Mouse (Mus musculus) T-cell, adult 66 days (primary cell): Measurements from ENCODE around the gene Klk5. TPM values are rescaled to one million over a fixed set of nuclear protein-coding genes. Genes with fewer than 3 reads are reported as not detected.

Experiments used
- total RNA-seq, 2 experiments: library from RNA; stranded (reverse); gene quantifications; 3 replicates in 1 of 2; 4 replicates in 1 of 2; pipeline ENCODE4 v1.2.4; 2023

Klk5 gene
- total RNA-seq: not detected

DNA sequence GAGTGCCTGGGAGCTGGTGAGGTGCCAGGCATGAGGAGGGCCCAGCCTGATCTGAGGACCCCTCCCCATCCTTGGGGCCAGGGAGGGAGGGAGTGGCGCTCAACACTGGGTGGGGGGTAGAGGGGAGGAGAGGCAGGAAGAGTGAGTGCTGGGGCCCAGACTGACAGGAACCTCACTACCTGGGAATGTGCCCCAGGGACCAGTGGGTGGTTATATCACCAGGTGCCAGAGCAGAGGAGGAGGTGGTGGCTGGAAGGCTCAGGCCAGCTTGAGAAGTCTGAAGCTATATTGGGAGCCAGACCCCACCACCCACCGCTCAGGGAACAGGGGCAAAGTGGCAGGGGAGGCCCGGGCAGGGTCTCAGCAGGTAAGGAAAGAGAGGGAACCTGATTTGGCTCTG, at the start of gene Klk5:
Klk5 (plus strand) TSS at position 271 of the 400 bp plus-strand sequence.

GRCm38 (mm10) chr7:43797333-43797769, 44.4 kb upstream of the Klk5 start, which contains the start of gene Klk8:
Klk8 (plus strand) TSS chr7:43797577.

DNA sequence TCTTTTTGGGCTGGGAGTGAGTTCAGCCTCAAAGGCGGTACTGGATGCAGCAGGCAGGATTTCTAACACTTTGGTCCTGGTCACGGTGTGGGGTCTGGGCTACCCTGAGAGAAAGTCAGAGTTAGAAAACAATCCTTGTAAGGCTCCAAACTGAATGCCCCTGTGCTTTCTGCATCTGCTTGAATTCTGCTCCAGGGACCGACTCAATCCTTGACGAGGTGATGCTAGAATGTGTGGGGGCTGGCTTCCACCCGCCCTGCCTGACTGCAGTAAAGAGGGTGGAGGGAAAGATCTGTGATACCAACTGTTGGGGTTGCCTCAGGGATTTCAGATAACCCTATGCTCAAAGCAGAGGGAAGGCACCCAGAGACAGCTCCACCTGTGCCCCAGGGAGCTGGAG, 30.8 kb upstream of the Klk5 start, which contains the start of gene Klk7:
Klk7 (plus strand) TSS at position 301 of the 400 bp plus-strand sequence.

GRCm38 (mm10) chr7:43824199-43824598, 17.6 kb upstream of the Klk5 start, which contains the start of gene Klk6:
Klk6 (plus strand) TSS chr7:43824499.

GRCm38 (mm10) chr7:43880912-43881311, 39.1 kb downstream of the Klk5 start, which contains the start of gene Klk4:
Klk4 (plus strand) TSS chr7:43881160.

Other genes with a start within 250 kb of the Klk5 start
- not detected for gene Zfp819, start 234.8 kb upstream of the Klk5 start, total RNA-seq
- not detected for gene Ceacam18, start 207.3 kb upstream of the Klk5 start, total RNA-seq
- 1 to 10 TPM; 1.3 to 2.4 TPM for gene Siglece, start 181.8 kb upstream of the Klk5 start, total RNA-seq
- gene Ctu1, start 170.0 kb upstream of the Klk5 start, total RNA-seq: 10 to 100 TPM in 1 of 2 experiments, 1 to 10 TPM in 1; 9.6 to 10.0 TPM
- not detected for gene Klk14, start 151.6 kb upstream of the Klk5 start, total RNA-seq
- not detected for gene Klk13, start 129.4 kb upstream of the Klk5 start, total RNA-seq
- not detected for gene Klk12, start 73.1 kb upstream of the Klk5 start, total RNA-seq
- not detected for gene Klk11, start 67.4 kb upstream of the Klk5 start, total RNA-seq
- gene Klk10, start 60.9 kb upstream of the Klk5 start, total RNA-seq: not detected
- gene Klk9, start 50.1 kb upstream of the Klk5 start, total RNA-seq: not detected
- 100 to 1,000 TPM; 182 to 192 TPM for gene Klk8, start 44.4 kb upstream of the Klk5 start, total RNA-seq
- 1 to 10 TPM in 1 of 2 experiments, under 1 TPM in 1; 0.76 to 1.3 TPM for gene Klk7, start 30.7 kb upstream of the Klk5 start, total RNA-seq
- not detected for gene Klk6, start 17.5 kb upstream of the Klk5 start, total RNA-seq
- gene Klk4, start 39.2 kb downstream of the Klk5 start, total RNA-seq: not detected
- gene Klk15, start 91.8 kb downstream of the Klk5 start, total RNA-seq: not detected
- not detected for gene Klk1b8, start 108.7 kb downstream of the Klk5 start, total RNA-seq
- not detected for gene Klk1b1, start 124.8 kb downstream of the Klk5 start, total RNA-seq
- gene Klk1b9, start 134.1 kb downstream of the Klk5 start, total RNA-seq: 1 to 10 TPM in 1 of 2 experiments, not detected in 1; 1.1 TPM
- not detected for gene Klk1b11, start 153.9 kb downstream of the Klk5 start, total RNA-seq
- gene Klk1b26, start 170.2 kb downstream of the Klk5 start, total RNA-seq: not detected
- 1 to 10 TPM in 1 of 2 experiments, not detected in 1; 1.1 TPM for gene Klk1b27, start 210.3 kb downstream of the Klk5 start, total RNA-seq